Mouse (Mus musculus): ENCODE results near the gene Macrod1.

- TF ChIP-seq POLR2A (IDR thresholded peaks at IDR 0.05; ENCODE audit: borderline replicate concordance, control insufficient read depth, low read depth, low read length), result no peak
- no peak for TF ChIP-seq CTCF (IDR thresholded peaks at IDR 0.05; ENCODE audit: control insufficient read depth, insufficient read depth, low read length)
Measured at GRCm38 (mm10) chr19:7143854-7144253, 87.2 kb downstream of the Macrod1 start.
